Mouse (Mus musculus) urinary bladder, postnatal 36 days (tissue): ENCODE data around the gene Sox6.
"Not testable (repeated sequence)": the region's sequence is repeated elsewhere in the genome, so short reads cannot be mapped to it uniquely, and the experiment has no call there.

ENCODE experiments used
- DNase-seq, 2 experiments: peaks; one replicate each; pipeline ENCODE4 v3.0.0; 2022; ENCODE audit warnings: low spot score in 2 of 2, mixed read lengths in 1 of 2

Sox6 gene

DNA sequence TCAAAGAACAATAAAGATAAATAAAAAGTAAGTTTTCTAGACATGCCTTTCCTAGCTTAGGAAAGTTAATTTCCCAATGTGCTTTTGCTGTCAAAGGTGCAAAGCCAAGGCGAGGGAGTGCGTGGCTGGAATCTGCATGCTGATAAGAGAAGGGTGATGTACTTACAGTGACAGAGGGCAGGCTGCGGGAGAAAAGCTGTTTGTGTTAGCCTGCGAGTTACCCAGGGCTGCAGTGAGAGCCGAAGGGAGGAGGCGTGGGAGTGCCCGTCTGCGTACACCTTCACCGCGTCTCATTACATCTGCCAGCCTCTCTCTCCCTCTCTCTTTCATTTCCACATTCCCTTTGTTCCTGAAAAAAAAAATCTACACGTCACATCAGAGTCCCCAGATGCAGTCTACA lies at the start of gene Sox6:
TSS of gene Sox6 (minus strand) at position 286 of the 400 bp plus-strand sequence.
- peak in 1 of 2 experiments; percentile 5 for DNase-seq

DNA sequence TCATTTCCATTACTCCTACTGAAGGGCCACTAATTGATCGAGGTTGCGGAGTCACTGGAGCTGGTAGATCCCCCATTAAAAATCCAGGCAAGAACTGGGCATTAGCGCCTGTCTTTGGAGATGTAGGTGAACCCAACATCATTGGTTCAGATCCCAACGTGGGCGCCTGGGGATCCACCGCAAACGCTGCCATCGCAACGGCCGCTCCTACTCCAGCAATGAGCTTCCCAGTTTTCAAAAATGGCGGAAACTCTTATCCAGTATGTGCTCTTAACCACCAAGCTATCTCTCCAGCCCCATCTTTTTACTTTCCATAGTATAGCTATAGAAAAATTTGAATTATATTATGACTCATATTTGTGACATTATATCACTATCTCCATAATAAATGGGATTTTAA lies 45.8 kb upstream of the Sox6 start, which contains the start of gene Gm4353:
TSS of gene Gm4353 (minus strand) at position 270 of the 400 bp plus-strand sequence.
- DNase-seq: not testable (repeated sequence)

DNA sequence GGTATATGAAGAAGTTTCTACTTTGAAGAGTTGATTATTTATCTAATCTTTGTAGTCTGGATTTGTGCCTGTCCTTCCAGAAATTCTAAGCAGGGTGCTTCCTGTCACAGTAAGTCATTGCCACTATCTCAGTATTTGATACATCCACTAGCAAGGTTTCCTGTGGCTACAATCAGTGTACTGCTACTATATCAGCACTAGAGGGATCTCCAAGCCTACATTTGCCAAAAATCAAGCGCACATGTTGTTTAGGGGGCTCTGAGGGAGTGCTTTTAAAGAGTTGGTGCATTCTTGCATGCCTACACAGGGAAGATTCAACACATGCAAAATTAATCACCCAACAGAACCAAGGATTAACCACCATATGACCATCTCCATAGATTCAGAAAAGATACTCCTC lies 22.1 kb upstream of the Sox6 start:
- no peak for DNase-seq

DNA sequence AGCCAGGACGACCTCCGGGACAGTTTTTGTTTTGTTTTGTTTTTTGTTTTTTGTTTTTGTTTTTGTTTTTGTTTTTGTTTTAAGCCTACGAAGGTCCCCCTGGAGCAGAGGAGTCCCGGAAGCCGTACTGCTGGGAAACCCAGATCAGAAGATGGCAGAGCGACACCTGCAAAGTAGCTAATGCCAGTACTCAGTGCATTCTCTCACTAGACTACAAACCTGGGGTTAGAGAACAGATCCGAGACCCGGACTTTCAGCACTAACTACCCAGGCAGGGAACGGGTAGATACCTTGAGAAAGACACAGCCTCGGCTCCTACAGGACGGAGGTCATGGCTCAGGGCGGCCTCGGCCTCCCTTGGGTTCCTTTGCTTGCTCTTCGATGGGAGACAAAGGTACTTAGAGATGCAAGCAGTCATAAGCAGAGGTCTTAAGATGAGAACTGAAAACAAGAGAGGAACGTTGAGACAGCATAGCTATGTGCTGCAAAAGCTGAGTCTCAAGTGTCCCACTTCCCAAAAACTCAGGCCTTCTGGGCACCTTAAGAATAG lies 1.9 kb upstream of the Sox6 start:
- DNase-seq: no peak

DNA sequence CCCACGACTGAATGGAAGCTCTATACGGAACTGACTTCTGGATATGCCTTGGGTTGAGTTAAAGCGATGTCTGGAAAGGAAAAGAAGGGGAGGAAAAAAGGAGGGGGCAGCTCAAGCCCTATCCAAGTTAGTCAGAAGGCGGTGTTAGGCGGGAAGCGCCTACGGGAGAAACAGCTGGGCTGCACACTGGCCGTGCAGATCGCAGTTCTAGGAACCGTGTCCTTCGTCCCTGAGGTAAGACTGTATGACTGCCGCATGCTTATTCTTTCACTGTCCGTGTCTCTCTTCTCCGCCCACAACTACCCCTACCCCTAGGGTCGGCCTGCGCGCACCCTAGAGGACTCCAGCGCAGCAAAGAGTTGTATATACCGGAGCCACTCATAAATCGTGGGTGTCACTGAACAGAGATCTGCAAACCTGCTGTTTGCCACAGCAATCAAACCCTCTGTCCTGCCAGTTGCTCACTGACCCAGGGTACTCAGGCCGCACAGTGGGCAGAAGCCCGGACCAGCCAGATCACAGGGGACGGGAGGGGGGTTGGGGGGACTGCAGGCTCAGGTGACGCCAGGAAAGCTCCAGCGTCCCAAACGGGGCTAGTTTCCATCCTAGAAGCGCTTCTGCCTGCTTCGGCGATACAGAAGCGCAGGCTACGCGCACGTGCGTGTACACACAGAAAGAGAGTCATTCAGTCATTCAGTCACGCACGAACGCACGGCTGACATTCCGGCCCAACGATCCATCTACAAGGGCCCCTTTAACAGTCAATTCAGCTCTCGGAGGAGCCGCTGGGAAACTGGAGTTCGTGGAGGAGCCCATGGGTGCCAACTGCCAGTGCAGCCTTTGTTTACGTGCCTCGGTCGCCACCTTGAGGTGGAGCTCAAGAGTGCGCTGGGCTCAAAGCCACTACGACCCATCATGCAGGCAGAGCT lies 1.2 kb upstream of the Sox6 start:
- DNase-seq: peak; percentile 78 to 80

DNA sequence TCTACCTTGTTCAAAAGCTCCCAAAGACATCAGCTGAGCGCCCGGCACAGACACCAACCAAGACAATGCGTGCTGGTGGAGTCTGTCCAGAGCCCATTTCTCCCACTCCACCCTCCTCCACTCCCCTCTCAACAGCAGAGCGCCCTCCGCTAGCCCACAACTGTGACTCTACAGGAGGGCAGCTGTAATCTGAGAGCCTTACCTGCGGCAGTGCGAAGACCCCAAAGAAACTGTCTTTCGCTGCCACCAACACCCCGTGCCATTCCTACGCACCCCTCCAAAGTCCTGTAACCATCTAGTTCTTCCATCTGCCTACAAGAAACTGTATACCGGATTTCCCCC lies 571 bp upstream of the Sox6 start, which contains the start of gene 1110004F10Rik:
TSS of gene 1110004F10Rik (plus strand) at position 202 of the 342 bp plus-strand sequence.
- DNase-seq: peak in 1 of 2 experiments; percentile 2

DNA sequence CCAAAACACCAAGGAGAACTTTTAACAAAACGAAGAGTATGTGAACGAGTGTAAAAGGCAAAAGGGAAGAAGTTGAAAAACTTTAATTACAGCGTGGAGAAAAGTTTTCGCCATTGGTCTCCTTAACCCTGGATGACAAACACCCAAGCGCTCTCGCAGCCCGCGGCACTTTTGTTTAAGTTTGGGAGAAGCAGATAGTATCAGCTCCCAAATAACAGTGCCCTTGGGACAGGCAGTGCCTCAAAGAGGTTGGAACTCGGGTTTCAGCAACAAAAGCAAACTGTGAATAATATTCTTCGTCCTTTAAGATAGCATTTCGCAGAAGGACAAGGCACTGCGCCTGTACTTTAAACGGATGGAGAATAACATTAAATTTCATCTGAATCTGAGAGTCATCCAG lies 572 bp downstream of the Sox6 start:
- DNase-seq: no peak

DNA sequence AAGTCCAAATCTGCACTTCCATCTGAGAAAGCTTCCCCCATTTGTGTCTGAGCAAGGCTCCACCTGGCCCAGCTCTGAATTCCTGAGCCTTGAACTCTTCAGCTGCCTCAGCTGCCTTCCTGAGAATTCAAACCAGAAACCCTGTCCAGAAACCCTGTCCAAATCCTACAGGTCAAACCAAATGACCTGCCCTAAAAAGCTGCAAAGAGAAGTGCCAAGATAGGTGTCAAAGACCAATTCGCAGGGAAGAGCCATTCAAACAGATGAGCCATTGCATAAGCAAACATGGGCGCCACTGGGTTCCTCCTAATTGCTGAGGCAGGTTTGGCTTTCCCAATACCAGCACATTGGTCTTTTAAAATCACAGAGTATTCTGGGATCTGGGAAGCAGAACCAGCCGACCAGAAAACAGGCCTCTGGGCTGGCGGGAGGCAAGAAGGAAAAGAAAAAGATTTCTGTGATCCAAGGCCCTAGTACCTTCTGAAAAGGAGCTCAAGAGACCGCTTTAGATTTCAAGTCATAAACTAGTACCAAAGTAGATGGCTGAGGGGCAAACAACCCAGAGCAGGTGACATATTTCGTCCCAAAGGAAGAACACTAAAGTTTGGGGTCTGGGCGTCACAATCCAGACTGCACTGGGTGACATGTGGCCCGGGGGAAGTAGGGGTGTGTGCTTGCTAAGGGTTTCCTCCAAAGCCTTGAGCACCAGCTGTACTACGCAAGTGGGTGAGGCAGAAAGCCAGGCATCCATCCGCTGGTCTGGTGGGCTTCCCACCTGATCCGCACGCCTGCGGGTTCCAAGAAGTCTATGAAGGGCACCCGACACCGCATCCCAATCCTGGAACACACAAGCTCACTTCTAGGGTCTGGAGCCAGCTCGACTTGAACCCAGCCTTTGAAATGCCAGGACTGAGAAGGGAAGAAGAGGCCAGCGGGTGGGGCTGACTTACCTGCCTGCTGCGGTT lies 1.7 kb downstream of the Sox6 start:
- DNase-seq: no peak

DNA sequence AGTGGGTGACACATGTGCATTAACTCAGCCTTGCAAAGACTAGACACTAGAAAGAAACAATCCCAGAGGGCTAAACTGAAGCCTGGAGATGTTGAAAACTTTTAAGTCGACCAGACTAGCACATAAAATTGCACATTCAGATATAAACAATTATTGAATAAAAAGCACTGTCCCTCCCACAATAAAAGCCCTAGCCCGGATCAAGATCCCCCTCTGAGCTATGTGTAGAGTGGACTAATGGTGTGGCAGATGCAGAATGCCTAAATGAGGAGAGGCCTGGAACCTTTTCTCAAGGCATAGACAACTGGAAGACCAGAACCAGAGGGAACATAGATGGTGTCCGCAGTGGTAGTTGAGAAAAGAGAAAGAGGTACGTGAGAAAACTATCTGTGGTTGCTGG lies 3.1 kb downstream of the Sox6 start:
- DNase-seq: no peak

DNA sequence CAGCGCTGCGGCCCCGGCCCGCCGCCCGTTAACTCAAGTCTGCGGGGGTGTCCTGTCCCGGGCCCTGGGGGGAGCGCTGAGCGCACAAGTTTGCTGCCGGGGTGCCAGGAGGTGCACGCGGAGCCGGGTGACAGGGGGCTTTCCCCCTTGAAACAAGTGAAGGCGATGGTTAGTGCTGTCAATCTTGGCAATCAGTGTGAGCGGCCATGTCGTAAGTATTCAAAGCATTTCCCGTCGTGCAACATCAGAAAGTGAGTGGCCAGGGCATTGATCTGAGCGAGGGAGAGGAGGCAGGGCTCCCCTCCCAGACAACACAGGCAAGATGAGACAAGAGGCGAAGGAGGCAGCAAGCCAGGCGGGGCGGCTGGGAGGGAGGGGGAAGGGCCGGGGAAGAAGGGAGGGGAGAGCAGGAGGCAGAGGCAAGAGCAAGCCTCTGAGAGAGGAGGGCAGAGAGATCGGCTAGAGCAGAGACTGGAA lies 4.3 kb downstream of the Sox6 start:
- DNase-seq: peak; percentile 23 to 56

DNA sequence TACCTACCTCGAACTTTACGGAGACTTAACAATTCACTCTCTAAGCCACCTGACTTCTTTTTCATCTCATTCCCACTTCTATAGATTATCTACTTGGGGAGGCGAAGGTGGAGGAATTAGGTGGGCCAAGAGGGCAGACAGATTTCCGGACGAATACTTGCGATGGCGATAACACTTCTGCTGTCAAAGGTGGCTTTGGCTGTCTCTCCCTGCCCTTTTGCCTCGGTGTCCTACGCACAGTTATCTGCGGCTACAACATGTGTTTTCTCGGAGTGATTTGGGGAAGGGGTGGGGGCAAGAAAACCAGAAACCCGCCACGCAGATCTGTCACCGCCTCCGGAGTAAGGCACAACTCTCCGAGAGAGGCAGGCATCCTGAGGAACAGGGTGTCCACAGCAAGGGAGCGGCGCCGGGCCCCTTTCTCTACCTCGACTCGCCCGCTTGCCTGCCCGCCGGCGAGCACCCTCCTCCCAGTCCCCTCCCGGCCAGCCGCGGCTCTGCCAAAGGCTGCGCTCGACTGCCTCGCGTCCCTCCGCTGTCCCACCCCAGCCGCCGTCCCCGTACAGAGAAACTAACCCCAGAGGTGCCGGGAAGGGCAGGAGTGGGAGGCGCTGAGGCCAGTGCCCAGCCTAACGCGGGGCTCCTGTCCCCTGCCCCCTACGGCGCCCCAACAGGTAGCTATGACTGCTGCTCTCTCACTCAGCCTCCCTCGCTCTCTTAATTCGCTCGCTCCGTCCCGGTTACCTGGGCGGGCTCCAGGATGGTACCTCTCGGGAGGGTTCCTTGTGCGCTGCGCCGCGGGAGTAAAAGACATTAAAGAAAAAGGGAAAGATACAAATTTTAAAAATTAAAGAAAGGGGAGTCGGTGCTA lies 5.0 kb downstream of the Sox6 start:
- peak; percentile 34 to 42 for DNase-seq

DNA sequence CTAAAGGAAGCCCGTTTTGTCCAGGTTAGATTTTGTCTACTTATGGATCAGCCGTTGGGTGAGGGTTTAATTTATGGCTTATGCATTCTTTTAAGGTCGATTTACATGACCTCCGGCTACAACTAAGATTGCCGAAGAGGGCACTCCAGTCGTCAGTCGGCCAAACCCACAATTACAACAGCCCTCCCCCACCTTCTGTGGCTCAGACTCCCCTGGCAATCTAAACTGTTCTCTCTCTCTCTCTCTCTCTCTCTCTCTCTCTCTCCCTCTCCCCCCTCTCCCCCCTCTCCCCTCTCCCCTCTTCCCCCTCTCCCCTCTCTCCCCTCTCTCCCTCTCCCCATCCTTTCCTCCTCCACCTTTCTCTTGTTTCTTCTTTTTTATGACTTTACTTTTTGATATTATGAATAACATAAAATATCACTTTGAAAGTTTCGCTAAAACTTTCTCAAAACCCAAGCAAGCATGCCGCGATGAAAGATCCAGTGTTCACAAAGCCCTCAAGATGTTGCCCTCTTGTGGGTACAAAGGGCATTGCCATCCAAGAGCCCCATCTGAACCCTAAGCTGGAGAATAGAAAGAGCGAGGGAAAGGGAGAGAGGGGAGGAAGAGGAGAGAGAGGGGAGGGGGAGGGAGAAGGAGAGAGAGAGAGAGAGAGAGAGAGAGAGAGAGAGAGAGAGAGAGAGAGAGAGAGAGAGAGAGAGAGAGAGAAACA lies 5.8 kb downstream of the Sox6 start:
- peak; percentile 68 to 76 for DNase-seq

DNA sequence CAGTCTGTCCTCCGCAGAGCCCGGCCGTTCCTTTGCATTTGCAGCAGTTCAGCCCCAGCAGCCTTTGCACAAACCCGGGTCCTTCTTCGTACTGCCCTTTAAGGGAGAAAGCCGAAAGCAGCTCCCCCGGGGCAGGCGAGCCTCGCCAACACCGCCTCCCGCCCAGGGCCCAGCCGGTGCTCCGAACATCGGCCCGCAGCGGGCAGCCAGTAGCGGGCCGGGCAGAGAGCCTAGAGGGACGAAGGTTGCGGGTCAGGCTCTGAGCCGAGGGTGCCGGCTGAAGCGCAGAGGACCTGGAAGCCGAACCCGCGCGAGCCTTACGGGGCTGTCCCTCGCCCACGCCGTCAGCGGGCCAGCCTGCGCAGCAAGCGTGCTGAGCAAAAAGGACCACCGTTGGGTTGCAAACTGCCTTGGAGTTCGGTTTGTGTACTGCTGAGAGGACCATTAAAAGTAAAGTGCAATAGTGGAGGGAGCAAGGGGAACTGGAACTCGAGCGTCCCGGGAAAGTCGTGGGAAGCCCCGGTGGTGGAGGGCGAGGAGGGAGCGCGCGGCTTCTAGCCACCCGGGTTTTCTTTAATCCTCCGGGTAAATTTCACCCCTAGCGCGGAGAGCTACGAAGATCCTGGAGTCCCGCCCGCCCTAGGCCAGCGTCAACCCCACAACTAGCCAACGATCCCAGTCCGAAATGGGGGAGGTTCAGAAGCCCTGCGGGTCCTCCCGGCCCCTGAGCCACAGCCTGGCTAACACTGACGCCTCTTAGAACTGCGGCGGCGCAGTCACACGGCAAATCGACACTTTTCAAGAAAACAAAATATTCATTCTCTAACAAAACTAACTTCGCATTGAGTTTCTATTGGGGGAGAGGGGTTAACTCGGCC lies 6.6 kb downstream of the Sox6 start:
- DNase-seq: peak; percentile 53 to 77

DNA sequence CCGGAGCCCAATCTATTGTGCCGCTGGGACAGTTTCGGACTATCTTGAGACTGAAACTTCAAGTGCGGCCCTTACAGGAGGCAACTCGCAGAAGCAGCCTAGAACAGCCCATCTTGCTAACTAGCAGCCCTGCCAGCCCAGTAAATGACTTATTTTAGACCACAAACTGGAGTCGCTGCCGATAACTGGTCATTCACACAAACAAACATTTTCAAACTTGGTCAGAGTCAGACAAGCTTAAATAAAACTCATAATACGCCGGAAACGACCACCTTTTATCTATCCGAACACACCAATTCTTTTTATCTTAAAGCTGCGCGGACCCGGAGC lies 7.2 kb downstream of the Sox6 start:
- no peak for DNase-seq

DNA sequence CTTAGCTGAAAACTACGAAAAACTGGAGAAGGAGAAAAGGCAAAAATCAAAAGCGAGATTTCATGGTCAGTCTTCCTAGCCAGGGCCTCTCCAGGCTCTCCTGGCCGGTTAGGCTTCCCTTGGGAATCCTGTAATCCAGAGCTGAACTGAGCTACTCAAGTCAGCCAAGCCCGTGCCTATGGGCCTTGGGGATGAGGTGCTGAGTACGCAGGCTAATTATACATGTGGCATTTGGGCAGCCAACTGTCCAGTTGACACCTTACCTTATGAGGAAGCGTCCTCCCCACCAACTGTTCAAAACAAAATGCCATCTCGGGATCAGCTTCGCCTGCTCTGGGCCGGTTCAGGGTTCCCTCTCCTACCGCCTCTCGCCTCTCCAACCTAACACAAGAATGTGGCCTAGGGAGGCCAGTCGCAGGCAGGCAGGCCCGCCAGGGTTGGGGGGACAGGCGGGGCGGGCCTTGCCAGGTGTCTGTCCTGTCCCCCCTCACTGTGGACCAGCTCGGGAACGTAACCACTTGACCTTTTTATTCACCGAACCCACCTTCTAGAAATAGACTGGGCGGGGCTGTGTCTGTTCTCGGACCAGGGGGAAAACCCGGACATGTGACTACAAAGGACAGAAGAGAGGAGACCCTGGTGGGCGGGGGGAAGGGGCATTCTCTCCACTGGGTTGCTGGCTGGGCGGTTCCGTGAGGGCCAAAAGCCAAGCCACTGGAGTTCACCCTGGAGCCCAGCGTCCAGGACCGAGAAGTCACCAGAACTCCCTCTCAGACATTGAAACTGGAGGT lies 7.8 kb downstream of the Sox6 start:
- DNase-seq: peak in 1 of 2 experiments; percentile 28

DNA sequence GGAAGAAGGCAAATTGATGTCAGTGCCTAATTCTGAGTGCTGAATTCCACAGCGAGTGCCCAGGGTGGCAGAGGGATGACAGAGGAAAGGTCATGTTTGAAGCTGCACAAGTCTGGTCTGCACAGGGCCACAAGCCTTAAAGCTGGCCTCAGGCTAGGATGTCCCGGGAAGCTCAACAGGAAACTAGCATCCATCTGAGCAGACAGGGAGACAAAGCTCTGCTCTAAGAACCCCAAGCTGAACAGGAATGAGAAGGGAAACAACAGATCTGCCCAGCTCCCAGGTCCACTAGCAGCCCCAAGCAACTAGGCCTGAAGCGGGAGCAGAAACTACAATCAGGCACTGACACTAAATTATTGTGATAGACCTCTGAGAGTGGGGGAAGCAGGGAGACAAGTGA lies 8.6 kb downstream of the Sox6 start:
- no peak for DNase-seq

DNA sequence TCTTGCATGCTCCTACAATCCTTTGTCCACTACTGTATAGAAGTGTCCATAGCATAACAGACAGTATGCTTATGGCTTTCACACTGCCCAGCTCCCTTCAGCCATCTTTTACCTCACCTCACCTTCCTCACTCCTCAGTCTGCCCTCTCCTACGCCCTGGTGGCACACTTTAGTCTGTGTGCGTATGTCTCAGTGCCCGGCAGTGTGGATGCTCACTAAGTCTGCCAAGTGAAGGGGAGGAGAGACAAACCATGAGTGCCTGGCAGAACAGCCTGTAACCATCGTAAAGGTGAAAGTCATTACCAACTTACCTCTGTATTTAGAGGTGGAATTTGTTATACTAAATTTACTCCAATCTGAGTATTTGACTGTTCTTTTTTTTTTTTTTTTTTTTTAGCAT lies 35.9 kb downstream of the Sox6 start:
- DNase-seq: no peak

DNA sequence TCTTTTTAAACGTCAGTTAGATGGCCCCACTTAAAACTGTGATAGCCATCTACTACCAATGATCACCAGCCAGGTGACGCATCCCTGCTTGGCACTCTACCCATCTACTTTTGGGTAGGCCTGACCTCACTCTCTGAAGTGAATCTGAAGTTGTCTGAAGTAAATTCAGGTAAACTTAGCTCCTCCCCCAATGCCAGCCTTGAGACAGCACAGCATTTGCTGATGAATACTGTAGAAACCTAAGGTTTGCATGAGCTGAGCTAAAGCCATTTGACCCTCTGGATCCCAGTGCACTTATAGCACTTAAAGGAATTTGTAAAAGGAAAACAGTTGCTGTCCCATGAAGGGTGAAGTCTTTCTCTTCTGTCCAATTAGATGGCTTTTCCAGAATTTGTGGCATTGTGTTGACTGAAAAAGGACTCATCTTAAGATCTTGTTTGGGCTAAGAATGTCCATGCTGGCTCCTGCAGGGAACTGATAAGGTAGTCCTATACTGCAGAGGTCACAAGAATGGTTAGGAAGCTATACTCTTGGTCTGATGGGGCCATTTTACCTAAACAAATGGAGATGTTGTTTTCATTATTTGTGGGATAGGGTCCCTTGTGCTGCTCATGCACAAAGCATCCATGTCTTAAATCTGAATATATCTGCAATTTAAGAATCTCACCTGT lies 50.4 kb downstream of the Sox6 start:
- no peak for DNase-seq
